ENCODE assay signal across 12 mouse cellular contexts in genomic region chr11:74954901-74955300, GRCm38 (mm10). TPM values are rescaled to one million over a fixed set of nuclear protein-coding genes. Genes with fewer than 3 reads are reported as not detected.
A peak's percentile ranks its signal among the peaks of the same experiment; 100 is the strongest.
DNase-seq lines count a peak whose midpoint lies in the region; ATAC-seq lines count a peak whose summit lies in the region.
"Had no signal": no experiment of that assay in that cellular context is flagged by ENCODE, and none has a peak within 500 bp of the region (broad histone marks: within the 10 kb centered on the region; RNA-seq: fewer than 3 reads in every experiment).

No protein-coding gene starts in this region.

- peak; percentile 54 for DNase-seq in kidney, adult 11 months
- peak; percentile 16 for DNase-seq in A20 (ENCODE audit: low read depth, low spot score)
- DNase-seq in cerebellum, adult 18-20 months = peak; percentile 14 to 26
- DNase-seq in kidney, postnatal 10 days = peak; percentile 24
- DNase-seq in spleen, postnatal 10 days (ENCODE audit: low spot score in 2 of 2) = no peak
- DNase-seq: gastrocnemius, postnatal 25 days; heart, postnatal 36 days; layer of hippocampus, postnatal 36 days had no signal

- peaks cover 12% of the 10 kb centered on the region; the same call in 1 of the 2 replicates for H3K36me3 ChIP-seq in kidney, embryonic 14.5 days (ENCODE audit: control insufficient read depth, insufficient read depth, low read length)
- H3K36me3 ChIP-seq in forebrain, embryonic 15.5 days = peaks cover 9% of the 10 kb centered on the region; the same call in 1 of the 2 replicates
- peaks cover 22% of the 10 kb centered on the region for H3K36me3 ChIP-seq in forebrain, embryonic 13.5 days (ENCODE audit: poor library complexity, severe bottlenecking)

- no peaks in the 10 kb centered on the region for H3K4me1 ChIP-seq in kidney, embryonic 14.5 days (ENCODE audit: control insufficient read depth, insufficient read depth, low read length)
- H3K4me1 ChIP-seq in forebrain, embryonic 15.5 days = no peaks in the 10 kb centered on the region
- no peaks in the 10 kb centered on the region for H3K4me1 ChIP-seq in forebrain, embryonic 13.5 days

- H3K27ac ChIP-seq in kidney, embryonic 14.5 days (ENCODE audit: low read depth, low read length) = no peak overlapping the region
- H3K27ac ChIP-seq in forebrain, embryonic 15.5 days (replicated peaks) = no peak overlapping the region
- H3K27ac ChIP-seq in forebrain, embryonic 13.5 days = no peak overlapping the region
- H3K27ac ChIP-seq: liver, embryonic 15.5 days had no signal

- H3K27me3 ChIP-seq in kidney, embryonic 14.5 days (ENCODE audit: control insufficient read depth, insufficient read depth, low read length) = no peaks in the 10 kb centered on the region
- no peaks in the 10 kb centered on the region for H3K27me3 ChIP-seq in forebrain, embryonic 15.5 days
- no peaks in the 10 kb centered on the region for H3K27me3 ChIP-seq in forebrain, embryonic 13.5 days
- H3K27me3 ChIP-seq: liver, embryonic 15.5 days had no signal

- no peaks in the 10 kb centered on the region for H3K9me3 ChIP-seq in kidney, embryonic 14.5 days (ENCODE audit: control insufficient read depth, low read length)
- no peaks in the 10 kb centered on the region for H3K9me3 ChIP-seq in forebrain, embryonic 15.5 days
- no peaks in the 10 kb centered on the region for H3K9me3 ChIP-seq in forebrain, embryonic 13.5 days (replicated peaks)
- H3K9me3 ChIP-seq: liver, embryonic 15.5 days had no signal

- no peak overlapping the region for H3K4me3 ChIP-seq in kidney, embryonic 14.5 days (ENCODE audit: low read length)
- no peak overlapping the region for H3K4me3 ChIP-seq in forebrain, embryonic 15.5 days
- H3K4me3 ChIP-seq in forebrain, embryonic 13.5 days = no peak overlapping the region
- H3K4me3 ChIP-seq: liver, embryonic 15.5 days had no signal

- H3K9ac ChIP-seq in kidney, embryonic 14.5 days (ENCODE audit: low read depth, low read length) = no peak overlapping the region
- H3K9ac ChIP-seq in forebrain, embryonic 15.5 days (replicated peaks) = no peak overlapping the region
- H3K9ac ChIP-seq in forebrain, embryonic 13.5 days = no peak overlapping the region
- H3K9ac ChIP-seq: liver, embryonic 15.5 days had no signal

- no peak for ATAC-seq in kidney, embryonic 14.5 days (ENCODE audit: low FRiP score, low TSS enrichment)
- ATAC-seq in forebrain, embryonic 15.5 days (replicated peaks) = no peak
- no peak for ATAC-seq in forebrain, embryonic 13.5 days

- H3K4me2 ChIP-seq in kidney, embryonic 14.5 days (replicated peaks; ENCODE audit: low read depth, low read length) = no peak overlapping the region
- H3K4me2 ChIP-seq in forebrain, embryonic 15.5 days (replicated peaks) = no peak overlapping the region
- no peak overlapping the region for H3K4me2 ChIP-seq in forebrain, embryonic 13.5 days
- H3K4me2 ChIP-seq: liver, embryonic 15.5 days had no signal

RNA-seq across cellular contexts. Expression of gene Srr, which starts 29.2 kb away (rescaled TPM):
- 13.0 and 24.0 TPM in 2 replicates for polyA plus RNA-seq in kidney, embryonic 14.5 days (2014; fragmentation: Nextera tagmentation; extraction: Ambion mirVana)
- polyA plus RNA-seq in forebrain, embryonic 15.5 days (2015; fragmentation: Nextera tagmentation; extraction: Ambion mirVana) = 41.6 and 45.1 TPM in 2 replicates
- 30.5 and 35.7 TPM in 2 replicates for polyA plus RNA-seq in forebrain, embryonic 13.5 days (2015; fragmentation: Nextera tagmentation; extraction: Ambion mirVana)

RNA-seq across cellular contexts. Expression of gene Smg6, which starts 29.3 kb away (rescaled TPM):
- polyA plus RNA-seq in kidney, embryonic 14.5 days (2014; fragmentation: Nextera tagmentation; extraction: Ambion mirVana) = 12.8 and 19.8 TPM in 2 replicates
- 18.4 and 19.0 TPM in 2 replicates for polyA plus RNA-seq in forebrain, embryonic 15.5 days (2015; fragmentation: Nextera tagmentation; extraction: Ambion mirVana)
- polyA plus RNA-seq in forebrain, embryonic 13.5 days (2015; fragmentation: Nextera tagmentation; extraction: Ambion mirVana) = 18.3 and 20.0 TPM in 2 replicates

RNA-seq across cellular contexts. Expression of gene Tsr1, which starts 57.0 kb away (rescaled TPM):
- 41.7 and 54.8 TPM in 2 replicates for polyA plus RNA-seq in kidney, embryonic 14.5 days (2014; fragmentation: Nextera tagmentation; extraction: Ambion mirVana)
- 34.4 and 34.5 TPM in 2 replicates for polyA plus RNA-seq in forebrain, embryonic 15.5 days (2015; fragmentation: Nextera tagmentation; extraction: Ambion mirVana)
- 33.3 and 39.1 TPM in 2 replicates for polyA plus RNA-seq in forebrain, embryonic 13.5 days (2015; fragmentation: Nextera tagmentation; extraction: Ambion mirVana)

RNA-seq across cellular contexts. Expression of gene Sgsm2, which starts 58.0 kb away (rescaled TPM):
- 4.4 and 5.7 TPM in 2 replicates for polyA plus RNA-seq in kidney, embryonic 14.5 days (2014; fragmentation: Nextera tagmentation; extraction: Ambion mirVana)
- polyA plus RNA-seq in forebrain, embryonic 15.5 days (2015; fragmentation: Nextera tagmentation; extraction: Ambion mirVana) = 14.3 and 14.6 TPM in 2 replicates
- polyA plus RNA-seq in forebrain, embryonic 13.5 days (2015; fragmentation: Nextera tagmentation; extraction: Ambion mirVana) = 9.7 and 10.5 TPM in 2 replicates

Comparison
In these comparisons a context has a peak if more than half of its experiments do, and no peak if none do; other contexts are left out.
1. DNase-seq: peak in kidney, adult 11 months (single experiment), A20 (single experiment), cerebellum, adult 18-20 months (2 of 2) and kidney, postnatal 10 days (single experiment); none in spleen, postnatal 10 days (0 of 2).